Mouse (Mus musculus) C2C12 (cell line): Measurements from ENCODE around the gene Rab31. TPM values are rescaled to one million over a fixed set of nuclear protein-coding genes. Genes with fewer than 3 reads are reported as not detected.

Experiments used
- H3K27me3 ChIP-seq: one replicate; pipeline ENCODE4 v1.6.1; 2011; ENCODE audit not compliant: control insufficient read depth, insufficient read depth, insufficient read length
- H3K36me3 ChIP-seq: one replicate; pipeline ENCODE4 v1.6.1; 2011; ENCODE audit not compliant: control insufficient read depth, insufficient read depth
- H3K4me3 ChIP-seq: one replicate; pipeline ENCODE4 v1.5.1; 2011; ENCODE audit warnings: mild to moderate bottlenecking, control low read depth; ENCODE audit not compliant: poor library complexity, insufficient read depth, severe bottlenecking
- H3K79me2 ChIP-seq: one replicate; pipeline ENCODE4 v1.6.1; 2011; ENCODE audit not compliant: control insufficient read depth, insufficient read depth
- H3K79me3 ChIP-seq: one replicate; pipeline ENCODE4 v1.6.1; 2011; ENCODE audit warnings: low read depth, control low read depth
- H3ac ChIP-seq: one replicate; pipeline ENCODE3; 2011; ENCODE audit warnings: low read depth; ENCODE audit not compliant: control insufficient read depth, insufficient read length
- CEBPB ChIP-seq: IDR thresholded peaks from one replicate; pipeline ENCODE4 v1.6.1; 2011; ENCODE audit warnings: low read depth, mild to moderate bottlenecking, control low read depth, moderate library complexity
- CTCF ChIP-seq: IDR thresholded peaks from one replicate; pipeline ENCODE4 v1.5.1; 2011; ENCODE audit not compliant: control insufficient read depth, insufficient read depth, insufficient read length
- FOSL1 ChIP-seq: IDR thresholded peaks from one replicate; pipeline ENCODE4 v1.8.0; 2011; ENCODE audit warnings: mild to moderate bottlenecking, low read length; ENCODE audit not compliant: poor library complexity, insufficient read depth, severe bottlenecking
- MAX ChIP-seq: IDR thresholded peaks from one replicate; pipeline ENCODE4 v1.6.1; 2011; ENCODE audit warnings: mild to moderate bottlenecking, control low read depth
- MYOD1 ChIP-seq: IDR thresholded peaks from one replicate; pipeline ENCODE4 v1.6.1; 2011; ENCODE audit warnings: low read depth; ENCODE audit not compliant: control insufficient read depth, insufficient read length
- MYOG ChIP-seq: IDR thresholded peaks from one replicate; pipeline ENCODE4 v1.6.1; 2011; ENCODE audit not compliant: control insufficient read depth, insufficient read length; ENCODE audit errors: extremely low read depth
- USF1 ChIP-seq: IDR thresholded peaks from one replicate; pipeline ENCODE4 v1.6.1; 2011; ENCODE audit warnings: low read depth, mild to moderate bottlenecking, control low read depth, moderate library complexity
- polyA plus RNA-seq: library from polyadenylated mRNA; unstranded; fragments of >200 nt; fragmentation: generic; extraction: Trizol; gene quantifications from one replicate; pipeline ENCODE4 v1.2.1, GENCODE M21; 2012; ENCODE audit warnings: missing spikeins

Rab31 gene
- polyA plus RNA-seq, 1 experiment = 144 TPM

DNA sequence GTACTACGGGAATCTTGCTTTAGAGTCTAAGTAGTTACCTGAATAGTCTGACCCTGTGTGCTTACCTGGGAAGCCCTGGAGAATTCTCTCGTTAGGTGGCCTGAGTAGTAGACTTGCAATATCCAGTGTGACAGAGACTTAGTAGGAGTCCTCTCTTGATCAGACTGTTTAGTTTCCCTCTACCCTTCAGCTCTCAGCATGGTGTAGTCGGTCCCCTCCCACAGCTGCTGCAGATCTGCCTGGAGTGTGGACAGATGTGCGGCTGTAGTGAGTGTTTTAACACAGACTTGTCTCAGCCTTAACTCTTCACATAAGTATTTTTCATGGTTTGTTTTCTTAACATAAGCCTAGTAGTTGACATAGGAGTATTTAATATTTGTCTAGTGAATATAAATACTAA is 29.5 kb upstream of the Rab31 start:
- no peak overlapping the region for H3K4me3 ChIP-seq
- peaks cover 29% of the 10 kb centered on the region for H3K36me3 ChIP-seq
- no peak for TF ChIP-seq FOSL1
- TF ChIP-seq MYOD1 = no peak
- no peak for TF ChIP-seq MAX
- TF ChIP-seq CTCF = no peak
- no peak for TF ChIP-seq USF1
- TF ChIP-seq CEBPB = no peak
- no peak for TF ChIP-seq MYOG

DNA sequence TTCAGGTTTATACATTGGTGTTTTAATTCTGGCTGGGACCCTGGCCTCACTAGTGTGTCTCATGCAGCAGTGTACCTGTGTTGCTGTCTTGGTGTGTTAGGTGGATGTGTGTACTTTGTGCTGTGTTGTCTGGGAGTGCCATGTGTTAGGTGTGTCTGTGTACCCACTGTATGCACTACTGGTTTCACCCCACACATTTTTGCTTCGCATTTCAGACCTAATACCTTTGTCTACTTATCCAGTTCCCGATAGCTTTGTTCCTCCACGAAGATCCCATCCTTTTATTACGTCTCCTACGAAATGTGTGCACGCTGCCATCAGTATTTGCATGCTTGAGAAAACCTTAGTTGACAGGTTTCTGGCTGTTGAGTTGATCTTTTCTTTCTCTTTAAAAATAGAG is 27.9 kb upstream of the Rab31 start:
- TF ChIP-seq USF1 (no peak), MYOD1 (no peak), MAX (no peak), CTCF (no peak), MYOG (no peak), FOSL1 (no peak), CEBPB (no peak)

More for the DNA sequence above, 29.5 kb upstream of the Rab31 start:
- H3ac ChIP-seq = no peak overlapping the region
- H3K27me3 ChIP-seq = no peaks in the 10 kb centered on the region
- H3K79me3 ChIP-seq = peaks cover 92% of the 10 kb centered on the region
- peaks cover 99% of the 10 kb centered on the region for H3K79me2 ChIP-seq

DNA sequence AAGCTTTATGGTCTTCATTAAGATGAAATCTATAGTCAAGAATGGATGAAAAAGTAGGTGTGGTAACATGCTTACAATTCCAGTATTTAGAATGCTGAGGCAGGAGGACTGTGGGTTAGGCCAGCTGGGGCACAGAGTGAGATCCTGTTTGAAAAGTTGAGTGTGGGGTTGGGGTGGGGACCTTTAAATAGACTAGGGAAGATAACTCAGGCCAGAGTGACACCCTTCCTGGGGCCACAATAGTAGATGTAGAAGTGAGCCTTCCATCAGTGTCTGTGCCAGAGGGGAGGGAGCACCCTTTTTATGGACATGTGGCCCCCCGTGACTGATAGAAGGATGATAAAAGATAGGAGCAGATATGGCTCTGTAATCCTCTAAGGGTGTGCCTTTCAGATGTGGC is 26.8 kb upstream of the Rab31 start:
- no peak for TF ChIP-seq CTCF
- no peak for TF ChIP-seq FOSL1
- Histone ChIP-seq H3K79me3 (peaks cover 96% of the 10 kb centered on the region), H3K4me3 (no peak overlapping the region)

More for the DNA sequence above, 27.9 kb upstream of the Rab31 start:
- Histone ChIP-seq H3ac (no peak overlapping the region), H3K4me3 (no peak overlapping the region), H3K27me3 (no peaks in the 10 kb centered on the region), H3K79me2 (peaks cover 100% of the 10 kb centered on the region), H3K79me3 (peaks cover 92% of the 10 kb centered on the region), H3K36me3 (peaks cover 25% of the 10 kb centered on the region)

DNA sequence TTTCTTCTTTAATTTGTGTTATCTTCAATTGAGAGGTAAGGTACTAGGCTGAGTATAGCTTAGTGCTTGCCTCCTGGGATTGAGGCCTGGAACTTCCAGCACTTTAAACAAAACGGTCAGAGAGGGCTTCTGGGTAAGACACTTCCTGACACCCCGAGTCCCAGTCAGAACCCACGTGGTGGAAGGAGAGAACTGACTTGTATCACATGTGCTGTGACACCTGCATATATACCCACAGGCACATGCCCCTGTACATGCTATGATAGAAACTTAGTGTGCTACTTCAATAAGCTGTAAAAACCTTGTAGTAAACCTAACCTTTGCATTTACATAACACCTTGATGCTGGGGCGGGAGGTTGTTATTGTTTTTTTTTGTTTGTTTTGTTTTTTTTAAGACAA is 25.9 kb upstream of the Rab31 start:
- peaks cover 15% of the 10 kb centered on the region for H3K36me3 ChIP-seq
- H3K79me2 ChIP-seq = peaks cover 100% of the 10 kb centered on the region
- H3K27me3 ChIP-seq = no peaks in the 10 kb centered on the region
- H3K4me3 ChIP-seq = no peak overlapping the region
- H3ac ChIP-seq = no peak overlapping the region
- TF ChIP-seq MYOD1 = no peak
- no peak for TF ChIP-seq MAX
- TF ChIP-seq USF1 = no peak
- no peak for TF ChIP-seq CEBPB
- no peak for TF ChIP-seq FOSL1
- no peak for TF ChIP-seq MYOG
- TF ChIP-seq CTCF = no peak
- H3K79me3 ChIP-seq = peaks cover 96% of the 10 kb centered on the region

More for the DNA sequence above, 26.8 kb upstream of the Rab31 start:
- Histone ChIP-seq H3K36me3 (peaks cover 23% of the 10 kb centered on the region), H3ac (no peak overlapping the region), H3K27me3 (no peaks in the 10 kb centered on the region), H3K79me2 (peaks cover 100% of the 10 kb centered on the region)

DNA sequence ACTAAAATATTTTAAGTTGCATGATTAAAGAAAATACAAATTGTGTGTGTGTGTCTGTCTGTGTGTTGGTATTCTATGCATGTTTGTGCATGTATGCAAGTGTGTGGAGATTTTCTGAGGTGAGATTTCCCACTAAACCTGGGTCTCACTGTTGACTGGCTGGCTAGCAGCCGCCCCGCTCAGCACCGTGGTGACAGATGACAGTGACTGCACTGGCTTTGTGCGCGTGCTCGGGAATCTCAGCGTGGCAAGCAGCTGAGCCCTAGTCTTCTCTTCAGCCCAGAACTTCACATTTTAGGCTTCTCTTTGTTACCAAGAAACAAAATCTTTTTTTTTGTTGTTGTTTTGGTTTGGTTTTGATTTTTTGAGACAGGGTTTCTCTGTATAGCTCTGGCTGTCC is 23.5 kb upstream of the Rab31 start:
- TF ChIP-seq MYOD1 (no peak), MYOG (no peak), MAX (no peak), CEBPB (no peak)
- no peak overlapping the region for H3ac ChIP-seq

DNA sequence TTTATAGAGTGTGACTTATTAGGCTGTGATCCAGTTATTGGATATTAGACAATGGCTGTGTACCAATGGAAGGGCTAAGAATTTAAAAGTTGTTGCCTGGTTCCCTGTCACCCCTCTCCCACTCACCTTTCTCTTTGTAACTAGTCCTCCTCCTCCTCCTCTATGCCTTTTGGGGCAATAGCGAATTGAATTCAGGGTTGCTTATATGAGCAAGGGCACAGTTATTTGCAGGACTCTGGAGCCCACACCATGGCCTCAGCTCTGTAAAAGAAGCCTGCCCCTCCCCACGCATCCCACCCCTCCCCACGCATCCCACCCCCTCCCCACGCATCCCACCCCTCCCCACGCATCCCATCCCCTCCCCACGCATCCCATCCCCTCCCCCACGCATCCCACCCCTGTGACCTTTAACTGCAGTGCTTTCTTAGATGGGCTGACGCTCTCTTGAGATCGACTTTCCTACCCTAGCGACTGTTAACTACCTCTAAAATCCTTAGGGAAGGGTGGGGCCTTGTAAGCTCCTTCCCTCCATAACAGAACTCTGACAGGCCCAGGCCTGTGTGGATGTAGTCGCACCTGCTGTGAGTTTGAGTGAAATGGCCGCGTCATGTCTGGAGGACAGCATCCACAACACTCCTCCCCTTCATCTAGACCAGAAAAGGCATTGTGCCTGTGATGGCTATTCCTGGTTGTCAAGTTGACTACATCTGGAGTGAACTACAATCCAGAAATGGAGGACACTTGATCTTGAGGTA is 21.7 kb upstream of the Rab31 start:
- Histone ChIP-seq H3ac (no peak overlapping the region), H3K79me2 (peaks cover 100% of the 10 kb centered on the region), H3K4me3 (no peak overlapping the region), H3K27me3 (no peaks in the 10 kb centered on the region), H3K36me3 (peaks cover 6% of the 10 kb centered on the region), H3K79me3 (peaks cover 96% of the 10 kb centered on the region)
- no peak for TF ChIP-seq CEBPB

More for the DNA sequence above, 23.5 kb upstream of the Rab31 start:
- H3K27me3 ChIP-seq = no peaks in the 10 kb centered on the region
- H3K79me3 ChIP-seq = peaks cover 96% of the 10 kb centered on the region
- peaks cover 100% of the 10 kb centered on the region for H3K79me2 ChIP-seq
- peaks cover 6% of the 10 kb centered on the region for H3K36me3 ChIP-seq
- no peak overlapping the region for H3K4me3 ChIP-seq
